Mouse (Mus musculus) thymus, adult 2 months (tissue): ENCODE data around the gene Cd151.

Experiments used
- CTCF ChIP-seq: fragments of 200-500 bp; IDR thresholded peaks from 2 replicates; pipeline ENCODE4 v1.5.1; 2012; ENCODE audit warnings: mild to moderate bottlenecking, control low read depth, low read length, moderate library complexity, borderline replicate concordance; ENCODE audit not compliant: control insufficient read depth, poor library complexity, insufficient read depth; ENCODE audit errors: extremely low read depth
- POLR2A ChIP-seq: fragments of 200-500 bp; IDR thresholded peaks from 2 replicates; pipeline ENCODE4 v1.6.1; 2012; ENCODE audit warnings: mild to moderate bottlenecking, low read length, control low read depth, moderate library complexity; ENCODE audit not compliant: control insufficient read depth, poor library complexity, insufficient read depth; ENCODE audit errors: extremely low read depth

GRCm38 (mm10) chr7:141485606-141486005, 18.4 kb downstream of the Cd151 start:
- TF ChIP-seq CTCF, result no peak
- no peak for TF ChIP-seq POLR2A
